Mouse (Mus musculus): Measurements from ENCODE around the gene Rgmb. TPM values are rescaled to one million over a fixed set of nuclear protein-coding genes. Genes with fewer than 3 reads are reported as not detected.

Rgmb gene
- polyA plus RNA-seq, 1 experiment from 2014 or later, result 12.9 TPM

GRCm38 (mm10) chr17:15774565-15775215 is 56.1 kb downstream of the Rgmb start:
- Histone ChIP-seq H3K4me2 (ENCODE audit: low read length) (no peak overlapping the region), H3K9me3 (ENCODE audit: control insufficient read depth, low read length) (no peaks in the 10 kb centered on the region), H3K36me3 (ENCODE audit: control insufficient read depth, insufficient read depth, low read length) (peaks cover 26% of the 10 kb centered on the region), H3K27me3 (ENCODE audit: control insufficient read depth, insufficient read depth, low read length) (no peaks in the 10 kb centered on the region), H3K4me3 (ENCODE audit: control insufficient read depth in 1 of 2, insufficient read depth in 1 of 2, low read depth in 1 of 2, low read length in 2 of 2) (no peak overlapping the region), H3K9ac (ENCODE audit: low read length) (no peak overlapping the region), H3K4me1 (ENCODE audit: control insufficient read depth in 2 of 2, insufficient read depth in 2 of 2, low read length in 2 of 2) (no peaks in the 10 kb centered on the region), H3K27ac (replicated peaks in 1 of 2; ENCODE audit: control insufficient read depth in 1 of 2, insufficient read depth in 1 of 2, low read depth in 2 of 2, low read length in 2 of 2) (no peak overlapping the region)
- no peak for ATAC-seq (ENCODE audit: insufficient number of reproducible peaks, insufficient read depth, low FRiP score, low read depth)
- WGBS, result 74% methylated on average over 5 of the region's 5 CpGs

GRCm38 (mm10) chr17:15773956-15774355 is 56.9 kb downstream of the Rgmb start:
- Histone ChIP-seq H3K4me3 (ENCODE audit: control insufficient read depth in 1 of 2, insufficient read depth in 1 of 2, low read depth in 1 of 2, low read length in 2 of 2) (no peak overlapping the region), H3K4me2 (ENCODE audit: low read length) (no peak overlapping the region), H3K36me3 (ENCODE audit: control insufficient read depth, insufficient read depth, low read length) (peaks cover 33% of the 10 kb centered on the region), H3K4me1 (ENCODE audit: control insufficient read depth in 2 of 2, insufficient read depth in 2 of 2, low read length in 2 of 2) (no peaks in the 10 kb centered on the region), H3K9me3 (ENCODE audit: control insufficient read depth, low read length) (no peaks in the 10 kb centered on the region), H3K9ac (ENCODE audit: low read length) (no peak overlapping the region), H3K27ac (replicated peaks in 1 of 2; ENCODE audit: control insufficient read depth in 1 of 2, insufficient read depth in 1 of 2, low read depth in 2 of 2, low read length in 2 of 2) (no peak overlapping the region), H3K27me3 (ENCODE audit: control insufficient read depth, insufficient read depth, low read length) (no peaks in the 10 kb centered on the region)
- WGBS, result 88% methylated on average over 6 of the region's 6 CpGs
- no peak for ATAC-seq (ENCODE audit: insufficient number of reproducible peaks, insufficient read depth, low FRiP score, low read depth)

GRCm38 (mm10) chr17:15769081-15769724 is 61.6 kb downstream of the Rgmb start:
- no peaks in the 10 kb centered on the region for H3K4me1 ChIP-seq (ENCODE audit: control insufficient read depth in 2 of 2, insufficient read depth in 2 of 2, low read length in 2 of 2)
- 83% methylated on average over 7 of the region's 7 CpGs for WGBS
- peaks cover 75% of the 10 kb centered on the region for H3K36me3 ChIP-seq (ENCODE audit: control insufficient read depth, insufficient read depth, low read length)

GRCm38 (mm10) chr17:15761191-15761590 is 69.6 kb downstream of the Rgmb start:
- Histone ChIP-seq H3K4me2 (ENCODE audit: low read length) (no peak overlapping the region), H3K4me1 (ENCODE audit: control insufficient read depth in 2 of 2, insufficient read depth in 2 of 2, low read length in 2 of 2) (no peaks in the 10 kb centered on the region), H3K4me3 (ENCODE audit: control insufficient read depth in 1 of 2, insufficient read depth in 1 of 2, low read depth in 1 of 2, low read length in 2 of 2) (no peak overlapping the region), H3K27ac (replicated peaks in 1 of 2; ENCODE audit: control insufficient read depth in 1 of 2, insufficient read depth in 1 of 2, low read depth in 2 of 2, low read length in 2 of 2) (no peak overlapping the region), H3K9ac (ENCODE audit: low read length) (no peak overlapping the region), H3K27me3 (ENCODE audit: control insufficient read depth, insufficient read depth, low read length) (no peaks in the 10 kb centered on the region), H3K9me3 (ENCODE audit: control insufficient read depth, low read length) (no peaks in the 10 kb centered on the region), H3K36me3 (ENCODE audit: control insufficient read depth, insufficient read depth, low read length) (peaks cover 84% of the 10 kb centered on the region)
- 88% methylated on average over 8 of the region's 8 CpGs for WGBS
- ATAC-seq (ENCODE audit: insufficient number of reproducible peaks, insufficient read depth, low FRiP score, low read depth), result no peak

More at GRCm38 (mm10) chr17:15769081-15769724, 61.6 kb downstream of the Rgmb start:
- Histone ChIP-seq H3K27me3 (ENCODE audit: control insufficient read depth, insufficient read depth, low read length) (no peaks in the 10 kb centered on the region), H3K9ac (ENCODE audit: low read length) (no peak overlapping the region), H3K4me3 (ENCODE audit: control insufficient read depth in 1 of 2, insufficient read depth in 1 of 2, low read depth in 1 of 2, low read length in 2 of 2) (no peak overlapping the region), H3K27ac (replicated peaks in 1 of 2; ENCODE audit: control insufficient read depth in 1 of 2, insufficient read depth in 1 of 2, low read depth in 2 of 2, low read length in 2 of 2) (no peak overlapping the region), H3K4me2 (ENCODE audit: low read length) (no peak overlapping the region), H3K9me3 (ENCODE audit: control insufficient read depth, low read length) (no peaks in the 10 kb centered on the region)
- ATAC-seq (ENCODE audit: insufficient number of reproducible peaks, insufficient read depth, low FRiP score, low read depth), result no peak

Other genes with a start within 250 kb of the Rgmb start
- 18.2 and 21.2 TPM in 2 replicates for gene Chd1, start 126.1 kb downstream of the Rgmb start, polyA plus RNA-seq (2014; fragmentation: Nextera tagmentation; extraction: Ambion mirVana)